Mouse (Mus musculus) left cerebral cortex, postnatal 25 days (tissue): Measurements from ENCODE around the gene Olfr1444. TPM values are rescaled to one million over a fixed set of nuclear protein-coding genes. Genes with fewer than 3 reads are reported as not detected.
A peak's percentile ranks its signal among the peaks of the same experiment; 100 is the strongest.

Experiments
- DNase-seq, 2 experiments: peaks; one replicate each; pipeline ENCODE4 v3.0.0; 2022; ENCODE audit warnings: low spot score in 2 of 2, mixed read lengths in 1 of 2
- intact Hi-C: fragments of 180-260 bp; cut with DNase I; formaldehyde crosslinking; loops from one replicate; pipeline ENCODE4 v1.15.1; 2025
- total RNA-seq, 2 experiments: library from RNA; stranded (reverse); gene quantifications; 2 replicates each; pipeline ENCODE4 v1.2.3; 2021

The Olfr1444 gene
- not detected for total RNA-seq

GRCm38 (mm10) chr19:12856983-12857382, at the start of gene Olfr1444:
TSS of gene Olfr1444 (plus strand) at chr19:12857283.
- no peak for DNase-seq
- intact Hi-C loops, result no loop called here

DNA sequence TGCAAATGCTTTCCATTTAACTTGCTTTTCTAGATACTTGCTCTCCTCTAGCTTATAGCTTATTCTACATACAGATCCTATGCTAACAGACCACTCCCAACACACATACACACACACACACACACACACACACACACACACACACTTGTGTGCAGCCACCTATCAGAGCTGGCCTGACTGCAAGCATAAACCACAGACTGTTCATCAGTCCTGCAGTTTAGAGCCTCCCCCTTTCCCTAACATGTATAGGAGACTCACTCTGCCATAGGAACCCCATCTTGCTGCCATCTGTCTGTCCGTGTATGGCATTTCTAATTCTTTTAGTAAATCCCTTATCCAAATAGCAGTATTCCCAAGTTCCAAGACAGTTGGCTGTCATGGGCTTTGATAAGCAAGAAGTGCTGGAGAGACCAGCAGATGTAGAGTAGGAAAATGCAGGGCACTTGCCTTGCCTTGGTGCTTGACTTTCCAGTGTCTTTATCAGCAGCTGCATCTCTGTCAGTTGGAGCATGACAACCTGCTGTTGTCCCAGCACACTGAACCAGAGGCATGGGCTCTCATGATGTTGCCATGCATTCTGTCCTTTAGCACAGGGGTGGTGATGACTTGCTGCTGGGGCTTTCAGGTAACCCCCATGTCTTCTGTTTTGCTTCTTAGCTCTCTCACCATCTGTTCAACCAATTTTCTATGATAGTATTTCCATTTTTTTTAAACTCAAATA, 44.3 kb upstream of the Olfr1444 start:
- no peak for DNase-seq
- intact Hi-C loops, result no loop called here

- intact Hi-C loops, result no loop called here
- no peak for DNase-seq
These were observed 43.2 kb upstream of the Olfr1444 start for GRCm38 (mm10) chr19:12813883-12814282.

- no peak for DNase-seq
- intact Hi-C loops, result loop anchor here (5.0 kb wide), 1 partner anchor 301 kb away; no protein-coding TSS in a partner anchor
These were observed 38.6 kb upstream of the Olfr1444 start for GRCm38 (mm10) chr19:12818507-12818906.

- DNase-seq, result peak; percentile 19 to 32
- intact Hi-C loops, result no loop called here
These were observed 36.7 kb upstream of the Olfr1444 start for GRCm38 (mm10) chr19:12820383-12820782.

DNA sequence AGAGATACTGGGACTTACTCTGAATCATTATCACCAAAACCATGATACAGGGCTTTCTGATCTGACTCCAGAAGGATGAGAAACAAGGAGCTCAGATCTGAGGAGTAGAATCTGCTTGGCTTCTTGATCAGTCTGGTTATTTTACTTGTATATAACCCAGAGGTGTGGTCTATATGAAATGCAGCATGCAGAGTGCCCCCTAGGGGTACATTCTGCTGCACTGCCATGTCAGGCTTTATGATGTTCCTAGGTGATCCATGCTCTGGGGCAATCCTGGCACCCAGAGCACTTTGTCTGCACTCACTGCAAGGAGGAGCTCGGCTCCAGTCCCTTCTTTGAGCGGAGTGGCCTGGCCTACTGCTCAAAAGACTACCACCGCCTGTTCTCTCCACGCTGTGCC, 32.5 kb upstream of the Olfr1444 start:
- DNase-seq, result no peak
- intact Hi-C loops, result no loop called here

- DNase-seq, result no peak
- intact Hi-C loops, result no loop called here
These were observed 26.2 kb upstream of the Olfr1444 start for GRCm38 (mm10) chr19:12830823-12831430.

- DNase-seq, result no peak
These were observed 25.5 kb upstream of the Olfr1444 start for GRCm38 (mm10) chr19:12831559-12831958.

DNA sequence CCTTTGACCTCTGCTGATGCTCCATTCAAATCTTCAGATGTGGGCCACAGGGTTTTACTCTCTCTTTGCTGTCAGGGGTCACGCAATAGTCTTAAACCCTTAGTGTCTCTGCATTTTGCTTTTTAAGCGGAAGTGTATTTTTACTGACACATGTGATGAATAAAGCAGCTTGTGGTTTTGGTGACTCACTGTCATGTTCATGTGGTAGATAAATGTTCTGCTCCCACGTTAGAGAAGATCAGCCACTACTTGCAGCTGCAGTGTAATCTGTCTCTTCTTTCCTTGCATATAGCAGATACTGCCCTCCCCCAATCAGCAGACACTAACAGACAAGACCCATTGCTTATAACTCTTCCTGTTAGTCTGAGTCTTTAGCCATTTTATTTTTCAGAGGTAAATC, 23.5 kb upstream of the Olfr1444 start:
- intact Hi-C loops, result no loop called here
- peak; percentile 3 to 62 for DNase-seq

More at GRCm38 (mm10) chr19:12831559-12831958, 25.5 kb upstream of the Olfr1444 start:
- intact Hi-C loops, result no loop called here

GRCm38 (mm10) chr19:12838507-12838906, 18.6 kb upstream of the Olfr1444 start:
- intact Hi-C loops, result no loop called here
- peak in 1 of 2 experiments; percentile 60 for DNase-seq

GRCm38 (mm10) chr19:12846382-12846781, 10.7 kb upstream of the Olfr1444 start, which contains the start of gene Gm5244:
TSS of gene Gm5244 (plus strand) at chr19:12846682.
- DNase-seq, result no peak
- intact Hi-C loops, result no loop called here

- DNase-seq, result no peak
- intact Hi-C loops, result no loop called here
These were observed 26.5 kb downstream of the Olfr1444 start, which contains the start of gene Olfr1445 for GRCm38 (mm10) chr19:12883555-12883954. TSS of gene Olfr1445 (plus strand) at chr19:12883855.

- intact Hi-C loops, result no loop called here
- no peak for DNase-seq
These were observed 36.3 kb downstream of the Olfr1444 start, which contains the start of gene Olfr1446 for GRCm38 (mm10) chr19:12893424-12893823. TSS of gene Olfr1446 (minus strand) at chr19:12893524.

- DNase-seq, result no peak
These were observed 46.6 kb downstream of the Olfr1444 start, which contains the start of gene Olfr1447 for GRCm38 (mm10) chr19:12903643-12904042. TSS of gene Olfr1447 (minus strand) at chr19:12903743.

More at GRCm38 (mm10) chr19:12903643-12904042, 46.6 kb downstream of the Olfr1444 start, which contains the start of gene Olfr1447:
- intact Hi-C loops, result no loop called here

Other genes starting within 250 kb of the Olfr1444 start
- gene Glyat, start 224.0 kb upstream of the Olfr1444 start, total RNA-seq, result not detected
- not detected for gene Olfr1442, start 186.8 kb upstream of the Olfr1444 start, total RNA-seq
- gene Olfr1443, start 179.2 kb upstream of the Olfr1444 start, total RNA-seq, result not detected
- gene Keg1, start 161.5 kb upstream of the Olfr1444 start, total RNA-seq, result not detected
- 1 to 10 TPM; 2.6 to 3.6 TPM for gene Cntf, start 91.7 kb upstream of the Olfr1444 start, total RNA-seq
- 10 to 100 TPM; 94.5 to 98.0 TPM for gene Zfp91, start 61.2 kb upstream of the Olfr1444 start, total RNA-seq
- gene Lpxn, start 61.1 kb upstream of the Olfr1444 start, total RNA-seq, result 1 to 10 TPM; 1.4 to 2.0 TPM
- gene Gm5244, start 10.6 kb upstream of the Olfr1444 start, total RNA-seq, result not detected
- not detected for gene Olfr1445, start 26.6 kb downstream of the Olfr1444 start, total RNA-seq
- not detected for gene Olfr1446, start 36.2 kb downstream of the Olfr1444 start, total RNA-seq
- not detected for gene Olfr1447, start 46.5 kb downstream of the Olfr1444 start, total RNA-seq
- not detected for gene Olfr1448, start 67.1 kb downstream of the Olfr1444 start, total RNA-seq
- gene Olfr1449, start 73.6 kb downstream of the Olfr1444 start, total RNA-seq, result not detected
- gene Olfr1450, start 93.0 kb downstream of the Olfr1444 start, total RNA-seq, result not detected
- gene Olfr1451, start 137.7 kb downstream of the Olfr1444 start, total RNA-seq, result not detected
- gene Olfr1453, start 171.0 kb downstream of the Olfr1444 start, total RNA-seq, result not detected
- gene Olfr1454, start 203.3 kb downstream of the Olfr1444 start, total RNA-seq, result not detected
- not detected for gene Olfr1457, start 240.6 kb downstream of the Olfr1444 start, total RNA-seq
- not detected for gene Olfr1458, start 249.5 kb downstream of the Olfr1444 start, total RNA-seq